Mouse (Mus musculus) testis, adult 2 months (tissue): ENCODE measurements around the gene Fam169b.

Experiments used
- CTCF ChIP-seq: fragments of 200-500 bp; IDR thresholded peaks from 2 replicates; pipeline ENCODE4 v1.5.1; 2012; ENCODE audit warnings: low read depth, mild to moderate bottlenecking, inconsistent platforms, low read length, moderate library complexity; ENCODE audit not compliant: control insufficient read depth, insufficient read depth, insufficient replicate concordance
- POLR2A ChIP-seq: fragments of 200-500 bp; IDR thresholded peaks from 2 replicates; pipeline ENCODE4 v1.6.1; 2012; ENCODE audit warnings: low read depth, mild to moderate bottlenecking, inconsistent platforms, low read length, moderate library complexity; ENCODE audit not compliant: control insufficient read depth

GRCm38 (mm10) chr7:68277897-68278270 lies 4.2 kb downstream of the Fam169b start:
- TF ChIP-seq CTCF (no peak), POLR2A (no peak)
